Mouse (Mus musculus) layer of hippocampus, postnatal 10 days (tissue): ENCODE data around the gene Ccdc93. TPM values are rescaled to one million over a fixed set of nuclear protein-coding genes. Genes with fewer than 3 reads are reported as not detected.

Experiments
- DNase-seq, 2 experiments: peaks; one replicate each; pipeline ENCODE4 v3.0.0; 2021; ENCODE audit warnings: low spot score in 2 of 2
- total RNA-seq, 2 experiments: library from RNA; stranded (reverse); gene quantifications; 2 replicates each; pipeline ENCODE4 v1.2.3; 2021

The Ccdc93 gene
- total RNA-seq, 2 experiments from 2014 or later: 35.4 to 37.3 TPM

- DNase-seq: no peak
Observed at GRCm38 (mm10) chr1:121511966-121512365, 81.1 kb downstream of the Ccdc93 start.

- DNase-seq: no peak
Observed at GRCm38 (mm10) chr1:121518609-121519008, 87.8 kb downstream of the Ccdc93 start.

- no peak for DNase-seq
Observed at GRCm38 (mm10) chr1:121527061-121527460, 96.2 kb downstream of the Ccdc93 start.

GRCm38 (mm10) chr1:121527600-121528398 lies 97.0 kb downstream of the Ccdc93 start:
- peak in 1 of 2 experiments; percentile 37 for DNase-seq

- peak; percentile 40 to 51 for DNase-seq
Observed at GRCm38 (mm10) chr1:121528399-121528720, 97.5 kb downstream of the Ccdc93 start, which contains the start of gene Htr5b. Gene Htr5b (minus strand): TSS chr1:121528465.

- DNase-seq: no peak
Observed at GRCm38 (mm10) chr1:121529286-121529685, 98.4 kb downstream of the Ccdc93 start.

GRCm38 (mm10) chr1:121531439-121531838 lies 100.6 kb downstream of the Ccdc93 start:
- no peak for DNase-seq

GRCm38 (mm10) chr1:121540361-121540760 lies 109.5 kb downstream of the Ccdc93 start:
- no peak for DNase-seq

- DNase-seq: no peak
Observed at GRCm38 (mm10) chr1:121546844-121547243, 116.0 kb downstream of the Ccdc93 start.

- no peak for DNase-seq
Observed at GRCm38 (mm10) chr1:121548667-121549066, 117.8 kb downstream of the Ccdc93 start.

GRCm38 (mm10) chr1:121549456-121549855 lies 118.6 kb downstream of the Ccdc93 start:
- no peak for DNase-seq

GRCm38 (mm10) chr1:121550801-121551456 lies 120.1 kb downstream of the Ccdc93 start:
- DNase-seq: no peak

GRCm38 (mm10) chr1:121551457-121551835 lies 120.6 kb downstream of the Ccdc93 start:
- DNase-seq: peak; percentile 22 to 27

Other genes with a start within 250 kb of the Ccdc93 start
- 10 to 100 TPM; 38.9 to 44.9 TPM for gene Insig2, start 98.5 kb upstream of the Ccdc93 start, total RNA-seq
- gene Htr5b, start 97.4 kb downstream of the Ccdc93 start, total RNA-seq: 1 to 10 TPM; 7.3 to 8.1 TPM
- gene Ddx18, start 136.9 kb downstream of the Ccdc93 start, total RNA-seq: 10 to 100 TPM; 26.8 to 27.6 TPM